Mouse (Mus musculus) heart, postnatal 0 days (tissue): ENCODE data around the gene Rab26.

Experiments used
- CTCF ChIP-seq: IDR thresholded peaks from 2 replicates; pipeline ENCODE4 v1.5.1; 2016; ENCODE audit warnings: antibody characterized with exemption, control low read depth, low read depth
- EP300 ChIP-seq: IDR thresholded peaks from 2 replicates; pipeline ENCODE4 v1.6.1; 2016; ENCODE audit warnings: antibody characterized with exemption, low read depth

DNA sequence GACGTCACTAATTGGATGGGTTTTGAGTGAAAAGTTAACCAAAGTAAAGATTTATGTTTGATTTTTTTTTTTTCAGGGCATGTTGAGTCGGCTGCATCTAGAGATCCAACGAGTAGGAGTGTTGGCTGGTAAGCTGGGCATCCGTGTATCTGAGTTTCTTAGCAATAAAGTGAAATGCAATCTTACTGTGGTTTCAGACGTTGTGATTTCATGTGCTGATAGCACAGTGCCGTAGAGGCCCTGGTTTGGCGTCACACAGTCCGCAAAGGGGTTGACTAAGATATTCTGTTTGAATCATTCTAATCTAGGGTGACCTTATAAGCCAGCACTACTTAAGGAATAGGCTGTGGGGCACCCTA is 5.5 kb downstream of the Rab26 start:
- TF ChIP-seq CTCF = no peak
- TF ChIP-seq EP300 = no peak
